Mouse (Mus musculus) ES-Bruce4 (cell line): ENCODE measurements at regions not wholly inside any gene's neighbourhood (a gene's known extent, or its start where the extent isn't known, plus 50 kb on each side); places are given as distances from the start of the nearest gene placed in this dataset.

Experiments used
- CTCF ChIP-seq: IDR thresholded peaks from one replicate; pipeline ENCODE4 v1.8.1; 2011; ENCODE audit warnings: low read depth, low read length
- POLR2A ChIP-seq: IDR thresholded peaks from one replicate; pipeline ENCODE4 v1.8.1; 2011; ENCODE audit warnings: low read length; ENCODE audit not compliant: insufficient read depth

DNA sequence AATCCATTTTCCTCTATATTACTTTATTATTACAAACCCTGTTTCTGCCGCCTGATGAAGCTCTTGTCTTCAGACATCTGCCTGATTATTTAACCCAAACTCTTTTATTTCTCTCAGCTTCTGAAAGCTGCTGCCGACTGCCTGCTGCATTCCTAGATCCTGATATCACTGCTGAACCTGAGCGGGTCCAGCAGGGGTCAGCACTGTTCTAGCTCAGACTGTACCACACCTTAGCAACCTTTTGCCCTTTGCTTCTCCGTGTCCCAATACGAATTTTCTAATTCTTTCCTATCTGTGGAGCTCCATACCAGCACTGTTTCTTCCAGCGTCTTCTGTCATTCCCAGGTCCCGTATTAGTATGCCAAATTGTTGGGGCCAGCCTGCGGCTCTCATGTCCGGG is 276.8 kb upstream of the 5730507C01Rik start:
- TF ChIP-seq CTCF (peak; percentile 44), POLR2A (no peak)
